Mouse (Mus musculus) testis, adult 2 months (tissue): ENCODE data around the gene Hdhd3.

ENCODE experiments used
- CTCF ChIP-seq: fragments of 200-500 bp; IDR thresholded peaks from 2 replicates; pipeline ENCODE4 v1.5.1; 2012; ENCODE audit warnings: low read depth, mild to moderate bottlenecking, inconsistent platforms, low read length, moderate library complexity; ENCODE audit not compliant: control insufficient read depth, insufficient read depth, insufficient replicate concordance
- POLR2A ChIP-seq: fragments of 200-500 bp; IDR thresholded peaks from 2 replicates; pipeline ENCODE4 v1.6.1; 2012; ENCODE audit warnings: low read depth, mild to moderate bottlenecking, inconsistent platforms, low read length, moderate library complexity; ENCODE audit not compliant: control insufficient read depth

- TF ChIP-seq CTCF (no peak), POLR2A (no peak)
Observed at GRCm38 (mm10) chr4:62503374-62503970, at the start of gene Hdhd3.
